Mouse (Mus musculus): ENCODE measurements around the gene Ncoa5. TPM values are rescaled to one million over a fixed set of nuclear protein-coding genes. Genes with fewer than 3 reads are reported as not detected.
A peak's percentile ranks its signal among the peaks of the same experiment; 100 is the strongest.

The Ncoa5 gene
- polyA plus RNA-seq (2015; fragmentation: Nextera tagmentation; extraction: Ambion mirVana), result 11.9 and 13.9 TPM in 2 replicates

GRCm38 (mm10) chr2:165034131-165035057 lies at the start of gene Ncoa5:
Gene Ncoa5 (minus strand): TSS chr2:165034867.
- Histone ChIP-seq H3K27me3 (replicated peaks; ENCODE audit: control insufficient read depth, insufficient read depth, low read length) (no peaks in the 10 kb centered on the region), H3K4me3 (ENCODE audit: low read depth, low read length) (peak within 1 kb of the TSS; percentile 85), H3K27ac (ENCODE audit: low read depth, low read length) (peak within 1 kb of the TSS; percentile 47), H3K9ac (ENCODE audit: low read depth, low read length) (peak within 1 kb of the TSS; percentile 86), H3K4me1 (replicated peaks; ENCODE audit: control insufficient read depth, insufficient read depth, low read length) (0 out of 2 replicates have a peak, but pooled peaks cover 2% of the 10 kb centered on the region), H3K9me3 (ENCODE audit: control insufficient read depth) (no peaks in the 10 kb centered on the region), H3K4me2 (replicated peaks; ENCODE audit: low read depth) (peak within 1 kb of the TSS; percentile 81), H3K36me3 (ENCODE audit: control insufficient read depth, insufficient read depth) (no peaks in the 10 kb centered on the region)
- TF ChIP-seq CTCF (IDR thresholded peaks at IDR 0.05; ENCODE audit: low read depth), result peak; percentile 58
- ATAC-seq, result peak; percentile 97
- WGBS, result under 1% methylated on average over 106 of the region's 111 CpGs

GRCm38 (mm10) chr2:165081257-165081656 lies 46.6 kb upstream of the Ncoa5 start:
- Histone ChIP-seq H3K4me3 (ENCODE audit: low read depth, low read length) (no peak overlapping the region), H3K9ac (ENCODE audit: low read depth, low read length) (no peak overlapping the region), H3K4me2 (replicated peaks; ENCODE audit: low read depth) (no peak overlapping the region), H3K9me3 (ENCODE audit: control insufficient read depth) (no peaks in the 10 kb centered on the region), H3K36me3 (ENCODE audit: control insufficient read depth, insufficient read depth) (no peaks in the 10 kb centered on the region), H3K27me3 (replicated peaks; ENCODE audit: control insufficient read depth, insufficient read depth, low read length) (peaks cover 30% of the 10 kb centered on the region), H3K27ac (ENCODE audit: low read depth, low read length) (no peak overlapping the region), H3K4me1 (replicated peaks; ENCODE audit: control insufficient read depth, insufficient read depth, low read length) (no peaks in the 10 kb centered on the region)
- 33% methylated on average over 7 of the region's 7 CpGs for WGBS
- no peak for TF ChIP-seq CTCF (IDR thresholded peaks at IDR 0.05; ENCODE audit: low read depth)
- ATAC-seq, result no peak

- ATAC-seq, result no peak
- Histone ChIP-seq H3K4me2 (replicated peaks; ENCODE audit: low read depth) (no peak overlapping the region), H3K27ac (ENCODE audit: low read depth, low read length) (no peak overlapping the region), H3K9ac (ENCODE audit: low read depth, low read length) (no peak overlapping the region), H3K36me3 (ENCODE audit: control insufficient read depth, insufficient read depth) (no peaks in the 10 kb centered on the region), H3K4me3 (ENCODE audit: low read depth, low read length) (no peak overlapping the region), H3K27me3 (replicated peaks; ENCODE audit: control insufficient read depth, insufficient read depth, low read length) (peaks cover 36% of the 10 kb centered on the region), H3K4me1 (replicated peaks; ENCODE audit: control insufficient read depth, insufficient read depth, low read length) (no peaks in the 10 kb centered on the region), H3K9me3 (ENCODE audit: control insufficient read depth) (no peaks in the 10 kb centered on the region)
- WGBS, result 26% methylated on average over 9 of the region's 9 CpGs
- no peak for TF ChIP-seq CTCF (IDR thresholded peaks at IDR 0.05; ENCODE audit: low read depth)
Measured at GRCm38 (mm10) chr2:165080657-165081056, 46.0 kb upstream of the Ncoa5 start.

- ATAC-seq, result no peak
- no peaks in the 10 kb centered on the region for H3K4me1 ChIP-seq (replicated peaks; ENCODE audit: control insufficient read depth, insufficient read depth, low read length)
- H3K9me3 ChIP-seq (ENCODE audit: control insufficient read depth), result no peaks in the 10 kb centered on the region
- no peak overlapping the region for H3K27ac ChIP-seq (ENCODE audit: low read depth, low read length)
- H3K27me3 ChIP-seq (replicated peaks; ENCODE audit: control insufficient read depth, insufficient read depth, low read length), result peaks cover 47% of the 10 kb centered on the region
- H3K9ac ChIP-seq (ENCODE audit: low read depth, low read length), result no peak overlapping the region
- H3K4me2 ChIP-seq (replicated peaks; ENCODE audit: low read depth), result no peak overlapping the region
- 13% methylated on average over 10 of the region's 10 CpGs for WGBS
- peak; percentile 60 for TF ChIP-seq CTCF (IDR thresholded peaks at IDR 0.05; ENCODE audit: low read depth)
- H3K4me3 ChIP-seq (ENCODE audit: low read depth, low read length), result no peak overlapping the region
- no peaks in the 10 kb centered on the region for H3K36me3 ChIP-seq (ENCODE audit: control insufficient read depth, insufficient read depth)
Measured at GRCm38 (mm10) chr2:165078605-165079004, 43.9 kb upstream of the Ncoa5 start.

GRCm38 (mm10) chr2:165078045-165078444 lies 43.4 kb upstream of the Ncoa5 start:
- ATAC-seq, result no peak
- no peak for TF ChIP-seq CTCF (IDR thresholded peaks at IDR 0.05; ENCODE audit: low read depth)
- Histone ChIP-seq H3K27ac (ENCODE audit: low read depth, low read length) (no peak overlapping the region), H3K9ac (ENCODE audit: low read depth, low read length) (no peak overlapping the region), H3K4me3 (ENCODE audit: low read depth, low read length) (no peak overlapping the region), H3K9me3 (ENCODE audit: control insufficient read depth) (no peaks in the 10 kb centered on the region), H3K4me2 (replicated peaks; ENCODE audit: low read depth) (no peak overlapping the region), H3K27me3 (replicated peaks; ENCODE audit: control insufficient read depth, insufficient read depth, low read length) (peaks cover 47% of the 10 kb centered on the region), H3K36me3 (ENCODE audit: control insufficient read depth, insufficient read depth) (no peaks in the 10 kb centered on the region), H3K4me1 (replicated peaks; ENCODE audit: control insufficient read depth, insufficient read depth, low read length) (no peaks in the 10 kb centered on the region)
- WGBS, result 65% methylated on average over 8 of the region's 8 CpGs

GRCm38 (mm10) chr2:165077055-165077454 lies 42.4 kb upstream of the Ncoa5 start:
- H3K27ac ChIP-seq (ENCODE audit: low read depth, low read length), result no peak overlapping the region
- no peak for ATAC-seq
- H3K36me3 ChIP-seq (ENCODE audit: control insufficient read depth, insufficient read depth), result no peaks in the 10 kb centered on the region
- no peaks in the 10 kb centered on the region for H3K4me1 ChIP-seq (replicated peaks; ENCODE audit: control insufficient read depth, insufficient read depth, low read length)
- no peak overlapping the region for H3K9ac ChIP-seq (ENCODE audit: low read depth, low read length)
- peaks cover 47% of the 10 kb centered on the region for H3K27me3 ChIP-seq (replicated peaks; ENCODE audit: control insufficient read depth, insufficient read depth, low read length)
- no peak overlapping the region for H3K4me3 ChIP-seq (ENCODE audit: low read depth, low read length)
- H3K9me3 ChIP-seq (ENCODE audit: control insufficient read depth), result no peaks in the 10 kb centered on the region
- 12% methylated on average over 9 of the region's 9 CpGs for WGBS
- TF ChIP-seq CTCF (IDR thresholded peaks at IDR 0.05; ENCODE audit: low read depth), result no peak
- no peak overlapping the region for H3K4me2 ChIP-seq (replicated peaks; ENCODE audit: low read depth)

Measured in intestine, postnatal 0 days (tissue).